Mouse (Mus musculus) myocyte (in vitro differentiated cells): Measurements from ENCODE around the gene Gpc1. TPM values are rescaled to one million over a fixed set of nuclear protein-coding genes. Genes with fewer than 3 reads are reported as not detected.

Experiments used
- polyA plus RNA-seq: library from polyadenylated mRNA; unstranded; fragments of >200 nt; fragmentation: generic; extraction: Trizol; gene quantifications from one replicate; pipeline ENCODE4 v1.2.1, GENCODE M21; 2012; ENCODE audit warnings: missing spikeins

Gpc1 gene
- polyA plus RNA-seq, 1 experiment: 930 TPM

Other genes with a start within 250 kb of the Gpc1 start
- not detected for gene Olfr1412, start 245.9 kb upstream of the Gpc1 start, polyA plus RNA-seq
- gene Olfr1411, start 237.2 kb upstream of the Gpc1 start, polyA plus RNA-seq: not detected
- gene Olfr1410, start 225.9 kb upstream of the Gpc1 start, polyA plus RNA-seq: not detected
- gene Olfr12, start 213.9 kb upstream of the Gpc1 start, polyA plus RNA-seq: not detected
- gene Cops9, start 189.7 kb upstream of the Gpc1 start, polyA plus RNA-seq: 507 TPM
- gene Otos, start 182.8 kb upstream of the Gpc1 start, polyA plus RNA-seq: 1.2 TPM
- 2.4 TPM for gene Ankmy1, start 71.3 kb downstream of the Gpc1 start, polyA plus RNA-seq
- 40.9 TPM for gene Dusp28, start 75.3 kb downstream of the Gpc1 start, polyA plus RNA-seq
- gene Rnpepl1, start 79.1 kb downstream of the Gpc1 start, polyA plus RNA-seq: 48.6 TPM
- 23.6 TPM for gene Capn10, start 102.7 kb downstream of the Gpc1 start, polyA plus RNA-seq
- gene Gpr35, start 119.2 kb downstream of the Gpc1 start, polyA plus RNA-seq: 1.0 TPM
- gene Aqp12, start 174.7 kb downstream of the Gpc1 start, polyA plus RNA-seq: not detected